Mouse (Mus musculus): ENCODE measurements at regions not wholly inside any gene's neighbourhood (a gene's known extent, or its start where the extent isn't known, plus 50 kb on each side); places are given as distances from the start of the nearest gene placed in this dataset.

- no peak for DNase-seq (ENCODE audit: low spot score)
Observed at GRCm38 (mm10) chr6:94814711-94815110, 114.8 kb upstream of the Lrig1 start.

DNA sequence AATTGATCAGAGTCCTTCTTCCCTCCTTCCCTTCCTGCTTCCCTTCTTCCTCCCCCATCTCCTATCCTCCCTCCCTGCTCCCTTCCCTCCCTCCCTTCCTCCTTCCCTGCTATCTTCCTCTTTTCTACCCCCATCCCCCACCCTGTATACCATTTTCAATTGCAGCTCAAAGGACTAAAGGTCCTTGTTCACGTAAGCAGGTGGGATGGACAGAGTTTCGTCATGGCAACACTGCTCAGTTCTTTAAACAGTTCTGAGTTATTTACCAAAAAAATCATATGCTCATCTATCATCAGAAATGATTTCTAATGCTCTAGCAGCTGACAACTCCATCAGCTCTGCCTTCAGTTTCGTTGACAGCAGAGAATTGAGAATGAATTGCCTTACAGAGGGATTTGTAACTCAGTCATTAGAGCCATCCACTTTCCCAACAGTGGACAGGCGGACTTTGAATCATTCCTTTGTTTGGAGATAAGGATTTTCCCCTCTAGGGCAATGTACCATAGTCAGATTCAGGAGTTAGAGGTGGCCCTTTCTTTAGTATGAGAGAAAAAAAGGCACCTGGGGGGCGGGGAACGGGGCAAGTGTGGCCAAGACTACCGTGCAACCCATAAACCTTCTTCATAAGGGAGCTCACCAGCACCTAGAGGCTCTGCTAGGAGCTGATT lies 113.7 kb upstream of the Lrig1 start:
- DNase-seq (ENCODE audit: low spot score), result no peak

DNA sequence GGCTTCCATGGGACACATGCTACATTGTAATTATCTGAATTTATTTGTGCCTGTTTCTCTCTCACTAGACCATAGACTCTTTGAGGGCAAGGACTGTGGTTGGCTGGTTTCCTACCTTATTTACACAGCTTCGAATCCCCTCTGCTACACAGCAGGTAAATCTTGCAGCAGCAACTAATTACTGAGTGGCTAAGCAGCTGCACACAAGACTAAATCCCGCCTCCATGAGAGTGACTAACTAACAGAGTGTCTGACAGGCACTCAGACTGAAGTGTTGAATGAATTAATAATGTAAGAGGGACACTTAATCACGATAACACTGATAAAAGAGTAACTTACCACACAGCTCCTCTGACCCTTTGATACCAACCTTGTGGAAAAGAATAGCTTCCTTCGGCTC lies 111.9 kb upstream of the Lrig1 start:
- no peak for DNase-seq (ENCODE audit: low spot score)

GRCm38 (mm10) chr6:94807216-94807615 lies 107.3 kb upstream of the Lrig1 start:
- no peak for DNase-seq (ENCODE audit: low spot score)

- no peak for DNase-seq (ENCODE audit: low spot score)
Observed at GRCm38 (mm10) chr6:94806481-94807160, 106.7 kb upstream of the Lrig1 start.

GRCm38 (mm10) chr6:94805685-94806084 lies 105.7 kb upstream of the Lrig1 start:
- no peak for DNase-seq (ENCODE audit: low spot score)

- no peak for DNase-seq (ENCODE audit: low spot score)
Observed at GRCm38 (mm10) chr6:94804284-94804815, 104.4 kb upstream of the Lrig1 start.

DNA sequence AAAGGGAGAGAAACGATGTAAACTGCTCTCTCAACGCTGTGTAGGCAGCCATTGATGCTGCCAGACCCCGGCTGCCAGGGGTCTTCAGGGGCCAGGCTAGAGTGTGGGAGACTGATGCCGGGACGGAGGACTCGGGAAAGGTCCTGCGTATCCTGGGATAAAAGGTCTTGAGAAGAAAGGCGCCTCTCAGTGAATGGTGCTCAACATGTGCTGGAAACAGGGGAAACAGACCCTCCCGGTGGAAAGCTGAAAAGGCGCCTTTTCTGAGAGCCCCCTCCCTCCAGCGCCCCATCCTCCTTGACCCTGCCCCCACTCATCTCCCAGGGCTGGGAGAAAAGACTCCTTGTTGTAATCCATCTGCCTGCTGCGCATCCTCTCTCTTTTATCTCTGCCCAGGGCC lies 101.1 kb upstream of the Lrig1 start:
- DNase-seq (ENCODE audit: low spot score), result no peak

DNA sequence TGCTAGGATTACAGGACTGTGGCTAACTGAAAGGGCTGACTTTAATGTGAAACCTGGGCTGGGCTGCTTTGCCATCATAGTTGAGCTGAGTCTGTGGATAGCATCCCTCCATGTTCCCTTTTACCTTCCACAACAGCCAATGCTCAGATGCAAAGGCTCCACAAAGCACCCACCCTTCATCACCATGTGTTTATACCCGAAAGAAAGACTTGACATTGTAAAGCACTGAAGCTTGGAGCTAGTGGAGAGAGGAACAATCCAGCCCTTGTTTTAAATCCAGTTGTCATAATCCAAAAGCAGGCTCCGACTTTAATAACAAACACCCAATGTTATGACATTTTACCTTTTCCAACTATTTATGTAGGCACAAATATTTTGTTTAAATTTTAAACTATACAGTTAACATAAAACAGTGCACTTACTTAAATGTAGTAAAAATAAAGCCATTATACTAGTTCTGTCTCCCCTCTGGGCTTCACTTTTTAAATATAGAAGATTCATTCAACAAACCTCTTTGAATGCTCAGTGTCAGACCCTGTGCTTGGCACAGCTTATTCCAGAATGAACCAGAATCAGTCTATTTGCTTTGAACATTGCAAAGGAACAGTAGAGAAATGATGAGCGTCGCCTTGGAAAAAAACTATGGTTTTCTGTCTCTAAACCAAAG lies 98.7 kb upstream of the Lrig1 start:
- no peak for DNase-seq (ENCODE audit: low spot score)

- DNase-seq (ENCODE audit: low spot score), result no peak
Observed at GRCm38 (mm10) chr6:94795442-94795841, 95.5 kb upstream of the Lrig1 start.

DNA sequence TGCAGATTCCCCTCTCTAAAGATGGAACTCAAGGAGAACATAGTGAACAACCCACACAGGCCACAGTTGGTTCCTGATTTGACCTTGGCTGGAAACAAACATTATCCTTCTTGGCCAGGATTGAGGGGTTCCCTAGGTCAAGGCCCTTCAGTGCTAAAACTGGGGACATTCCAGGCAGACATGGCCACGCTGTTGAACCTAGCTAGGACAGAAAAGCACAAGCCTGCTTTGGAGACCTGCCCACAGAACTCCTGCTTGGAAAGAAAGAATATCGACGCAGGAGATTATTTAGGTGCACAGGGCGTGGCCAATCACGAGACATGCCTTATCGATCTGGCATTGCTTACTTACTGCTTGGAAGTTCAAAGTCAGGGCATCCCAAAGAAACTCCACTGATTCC lies 93.6 kb upstream of the Lrig1 start:
- DNase-seq (ENCODE audit: low spot score), result no peak

- no peak for DNase-seq (ENCODE audit: low spot score)
Observed at GRCm38 (mm10) chr6:94792312-94792711, 92.4 kb upstream of the Lrig1 start.

GRCm38 (mm10) chr6:94789308-94789763 lies 89.4 kb upstream of the Lrig1 start:
- no peak for DNase-seq (ENCODE audit: low spot score)

- no peak for DNase-seq (ENCODE audit: low spot score)
Observed at GRCm38 (mm10) chr6:94783471-94783870, 83.5 kb upstream of the Lrig1 start.

DNA sequence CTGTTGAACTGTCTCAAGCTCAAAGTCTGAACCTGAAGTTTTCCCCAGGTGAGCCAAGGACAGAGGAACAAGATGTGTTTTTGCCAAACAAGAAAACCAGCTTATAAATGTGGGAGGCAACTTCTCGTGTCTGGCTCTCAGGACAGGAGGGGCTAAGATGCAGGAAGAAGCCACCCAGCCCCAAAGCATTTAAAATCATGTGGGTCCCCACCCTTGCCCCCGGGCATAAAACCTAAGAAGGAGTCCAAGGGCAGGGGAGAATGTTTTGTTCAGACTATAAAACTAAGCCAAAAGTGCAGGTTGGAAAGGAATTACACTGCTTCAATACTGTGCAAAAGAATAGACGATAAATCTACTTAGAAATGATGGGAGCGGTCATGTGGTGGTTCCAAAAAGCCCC lies 80.7 kb upstream of the Lrig1 start:
- no peak for DNase-seq (ENCODE audit: low spot score)

DNA sequence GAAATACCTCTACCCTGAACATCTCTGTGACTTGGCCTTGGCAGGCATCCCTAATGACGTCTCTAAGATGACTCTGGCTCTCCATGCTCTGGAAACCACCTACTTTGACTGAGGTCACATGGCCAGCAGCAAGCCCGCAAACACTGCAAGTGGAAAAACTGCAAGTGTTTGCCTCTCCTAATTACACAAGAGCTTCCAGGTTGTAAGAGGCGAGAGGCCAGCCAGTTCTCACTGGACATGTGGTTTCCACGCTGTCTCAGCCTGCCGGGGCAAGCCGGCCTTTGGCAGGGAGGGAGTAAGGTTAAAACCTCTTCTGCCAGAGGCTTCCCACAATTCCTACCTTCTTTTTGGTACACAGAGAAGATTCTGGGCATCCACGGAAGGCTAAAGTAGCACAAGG lies 79.9 kb upstream of the Lrig1 start:
- DNase-seq (ENCODE audit: low spot score), result no peak

- no peak for DNase-seq (ENCODE audit: low spot score)
Observed at GRCm38 (mm10) chr6:94779213-94779612, 79.3 kb upstream of the Lrig1 start.

DNA sequence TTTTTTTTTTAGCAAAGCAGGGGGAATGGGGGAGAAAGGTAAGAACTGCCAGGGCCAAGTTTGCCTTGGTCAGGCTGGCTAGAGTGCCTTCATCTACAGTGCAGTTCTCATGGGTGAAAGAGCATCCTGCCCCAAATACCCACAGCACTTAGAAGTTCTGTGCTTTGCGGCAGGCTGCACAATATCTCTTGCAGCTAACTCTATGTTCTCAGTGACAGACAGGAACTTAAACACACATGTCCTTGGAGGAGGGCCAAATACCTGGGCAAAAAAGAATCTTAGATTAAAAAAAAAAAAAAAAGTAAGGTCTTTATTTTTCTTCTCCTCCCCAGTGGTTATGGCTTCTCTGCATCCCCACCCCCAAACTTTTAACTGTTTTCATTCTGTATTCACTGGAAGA lies 78.8 kb upstream of the Lrig1 start:
- no peak for DNase-seq (ENCODE audit: low spot score)

- DNase-seq (ENCODE audit: low spot score), result no peak
Observed at GRCm38 (mm10) chr6:94776585-94776984, 76.6 kb upstream of the Lrig1 start.

GRCm38 (mm10) chr6:94774871-94775270 lies 74.9 kb upstream of the Lrig1 start:
- no peak for DNase-seq (ENCODE audit: low spot score)

DNA sequence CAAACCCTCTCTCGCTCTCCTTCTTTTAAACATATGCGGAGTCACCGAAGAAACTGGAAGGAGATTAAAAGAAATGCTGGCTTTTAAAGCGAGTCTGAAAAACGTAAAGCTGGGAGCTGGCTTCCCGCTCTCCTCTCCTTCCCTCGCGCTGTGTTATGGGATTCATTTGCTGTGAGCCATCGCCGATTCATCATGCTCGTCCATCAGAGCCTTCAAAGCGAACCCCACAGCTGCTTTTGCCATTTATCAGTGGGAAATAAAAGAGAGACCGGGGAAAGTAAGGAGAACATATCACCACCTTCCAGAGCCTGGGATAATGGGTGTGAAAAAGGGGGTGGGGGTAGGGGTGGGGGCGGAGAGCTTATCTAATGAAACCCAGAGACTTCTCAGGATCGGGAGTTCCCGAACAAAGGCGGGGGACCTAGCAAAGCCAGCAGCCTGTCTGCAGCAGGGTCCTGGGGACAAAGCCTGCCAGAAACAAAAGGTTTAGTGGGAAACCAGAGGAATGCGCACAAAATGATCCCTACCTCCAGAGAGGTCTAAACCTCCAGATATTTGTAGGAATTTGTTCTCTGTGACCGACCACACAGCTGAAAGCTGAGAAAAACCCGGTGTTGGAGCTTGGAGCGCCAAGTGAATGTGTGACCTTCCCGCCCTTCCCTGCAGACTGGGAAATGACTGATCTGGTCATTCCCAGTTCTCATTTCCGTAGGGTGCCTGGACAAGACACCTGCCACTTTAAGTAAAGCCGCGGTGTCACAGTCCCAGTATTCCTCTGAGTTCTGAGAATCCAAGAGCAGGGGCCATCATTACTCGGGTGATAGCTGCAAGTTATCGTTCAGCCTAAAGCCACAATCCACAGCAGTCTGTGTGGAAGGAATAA lies 73.9 kb upstream of the Lrig1 start:
- DNase-seq (ENCODE audit: low spot score), result no peak
